Mouse (Mus musculus): ENCODE results near the gene Brms1.

Gene Brms1

GRCm38 (mm10) chr19:5040862-5041523, at the start of gene Brms1:
Gene Brms1 (plus strand): TSS chr19:5041354.
- peak; percentile 99 for DNase-seq (ENCODE audit: low read depth, low spot score)

- DNase-seq (ENCODE audit: low read depth, low spot score): peak; percentile 39
Measured at GRCm38 (mm10) chr19:4992371-4992770, 48.8 kb upstream of the Brms1 start.

GRCm38 (mm10) chr19:4992904-4993303, 48.2 kb upstream of the Brms1 start:
- peak; percentile 97 for DNase-seq (ENCODE audit: low read depth, low spot score)

GRCm38 (mm10) chr19:4994043-4994442, 47.1 kb upstream of the Brms1 start:
- DNase-seq (ENCODE audit: low read depth, low spot score): no peak

GRCm38 (mm10) chr19:4999445-5000140, 41.6 kb upstream of the Brms1 start:
- DNase-seq (ENCODE audit: low read depth, low spot score): no peak

GRCm38 (mm10) chr19:5001666-5002406, 39.3 kb upstream of the Brms1 start:
- peak; percentile 90 for DNase-seq (ENCODE audit: low read depth, low spot score)

GRCm38 (mm10) chr19:5003644-5004043, 37.5 kb upstream of the Brms1 start:
- peak; percentile 53 for DNase-seq (ENCODE audit: low read depth, low spot score)

GRCm38 (mm10) chr19:5004925-5005324, 36.2 kb upstream of the Brms1 start:
- DNase-seq (ENCODE audit: low read depth, low spot score): peak; percentile 88

GRCm38 (mm10) chr19:5013138-5013537, 28.0 kb upstream of the Brms1 start:
- DNase-seq (ENCODE audit: low read depth, low spot score): peak; percentile 76

GRCm38 (mm10) chr19:5014961-5015398, 26.2 kb upstream of the Brms1 start:
- DNase-seq (ENCODE audit: low read depth, low spot score): peak; percentile 90

GRCm38 (mm10) chr19:5016221-5016742, 24.9 kb upstream of the Brms1 start:
- peak; percentile 89 for DNase-seq (ENCODE audit: low read depth, low spot score)

GRCm38 (mm10) chr19:5016782-5017181, 24.4 kb upstream of the Brms1 start:
- DNase-seq (ENCODE audit: low read depth, low spot score): peak; percentile 88

- DNase-seq (ENCODE audit: low read depth, low spot score): peak; percentile 96
Measured at GRCm38 (mm10) chr19:5017611-5018010, 23.5 kb upstream of the Brms1 start.

- peak; percentile 72 for DNase-seq (ENCODE audit: low read depth, low spot score)
Measured at GRCm38 (mm10) chr19:5018191-5018590, 23.0 kb upstream of the Brms1 start.

- DNase-seq (ENCODE audit: low read depth, low spot score): no peak
Measured at GRCm38 (mm10) chr19:5021416-5021815, 19.7 kb upstream of the Brms1 start.

- DNase-seq (ENCODE audit: low read depth, low spot score): peak; percentile 95
Measured at GRCm38 (mm10) chr19:5023621-5024479, 17.3 kb upstream of the Brms1 start, which contains the start of gene Slc29a2. Gene Slc29a2 (plus strand): TSS chr19:5023860.

GRCm38 (mm10) chr19:5026111-5026510, 15.0 kb upstream of the Brms1 start:
- DNase-seq (ENCODE audit: low read depth, low spot score): no peak

GRCm38 (mm10) chr19:5032686-5033085, 8.5 kb upstream of the Brms1 start:
- DNase-seq (ENCODE audit: low read depth, low spot score): no peak

- DNase-seq (ENCODE audit: low read depth, low spot score): no peak
Measured at GRCm38 (mm10) chr19:5036577-5036976, 4.6 kb upstream of the Brms1 start.

GRCm38 (mm10) chr19:5037678-5038571, 3.2 kb upstream of the Brms1 start:
- peak; percentile 92 for DNase-seq (ENCODE audit: low read depth, low spot score)
